In the genomic region with DNA sequence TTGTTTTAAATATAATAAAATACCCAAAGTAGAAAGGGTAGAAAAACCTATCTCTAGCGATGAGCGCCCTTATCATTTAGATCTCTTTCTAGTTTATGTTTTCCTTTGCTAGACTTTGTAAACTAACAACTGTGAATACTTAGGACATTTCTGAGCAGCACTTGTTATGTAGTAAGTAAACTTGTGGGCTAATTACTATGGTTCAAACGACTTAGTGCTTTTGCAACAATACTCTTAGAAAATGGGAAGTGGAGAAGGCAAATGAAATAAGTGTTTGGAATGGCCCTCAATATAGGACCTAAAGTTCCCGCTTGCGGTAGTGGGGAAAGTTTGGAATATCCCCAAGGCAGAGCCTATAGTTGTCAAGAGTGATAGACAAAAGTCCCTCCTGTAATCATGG, we compare ENCODE assay signal across 8 mouse cellular contexts. TPM values are rescaled to one million over a fixed set of nuclear protein-coding genes. Genes with fewer than 3 reads are reported as not detected.
DNase-seq lines count a peak whose midpoint lies in the region; ATAC-seq and TF ChIP-seq lines count a peak whose summit lies in the region.

No protein-coding gene starts in this region.

- DNase-seq in heart, adult 11 months: no peak
- no peak for DNase-seq in ES-E14 (ENCODE audit: low read depth, low spot score)
- DNase-seq in cerebellum, postnatal 25 days: no peak
- no peak for DNase-seq in embryo, embryonic 11 days
- no peak for DNase-seq in cerebellum, adult 8-10 months

- no peaks in the 10 kb centered on the region for H3K27me3 ChIP-seq in heart, embryonic 13.5 days (replicated peaks)
- no peaks in the 10 kb centered on the region for H3K27me3 ChIP-seq in hindbrain, embryonic 12.5 days

- H3K9me3 ChIP-seq in heart, embryonic 13.5 days: no peaks in the 10 kb centered on the region
- no peaks in the 10 kb centered on the region for H3K9me3 ChIP-seq in ES-E14 (ENCODE audit: control insufficient read depth, insufficient read depth, low read depth, low read length)
- no peaks in the 10 kb centered on the region for H3K9me3 ChIP-seq in hindbrain, embryonic 12.5 days (replicated peaks)

- H3K36me3 ChIP-seq in heart, embryonic 13.5 days: no peaks in the 10 kb centered on the region
- H3K36me3 ChIP-seq in ES-E14 (ENCODE audit: control insufficient read depth, insufficient read depth, low read length, poor library complexity, severe bottlenecking): no peaks in the 10 kb centered on the region
- no peaks in the 10 kb centered on the region for H3K36me3 ChIP-seq in hindbrain, embryonic 12.5 days

- WGBS in heart, embryonic 13.5 days: 41% methylated on average over 5 of the region's 5 CpGs
- WGBS in hindbrain, embryonic 12.5 days: 38% methylated on average over 5 of the region's 5 CpGs

- H3K4me2 ChIP-seq in heart, embryonic 13.5 days: peak overlapping the region; percentile 82
- peak overlapping the region; percentile 61 for H3K4me2 ChIP-seq in hindbrain, embryonic 12.5 days (replicated peaks)

- peak overlapping the region; percentile 79 for H3K4me3 ChIP-seq in heart, embryonic 13.5 days
- H3K4me3 ChIP-seq in ES-E14 (ENCODE audit: insufficient read depth in 1 of 2, low read depth in 1 of 2, low read length in 2 of 2, poor library complexity in 1 of 2, severe bottlenecking in 1 of 2): peak overlapping the region; percentile 71 to 72; a peak in 3 of 4 replicates
- peak overlapping the region; percentile 67 for H3K4me3 ChIP-seq in hindbrain, embryonic 12.5 days

- no peak overlapping the region for H3K27ac ChIP-seq in heart, embryonic 13.5 days (replicated peaks)
- no peak overlapping the region for H3K27ac ChIP-seq in ES-E14 (ENCODE audit: insufficient read depth, low read depth, low read length, poor library complexity, severe bottlenecking)
- H3K27ac ChIP-seq in hindbrain, embryonic 12.5 days: no peak overlapping the region

- H3K9ac ChIP-seq in heart, embryonic 13.5 days: peak overlapping the region; percentile 82
- no peak overlapping the region for H3K9ac ChIP-seq in ES-E14 (ENCODE audit: insufficient read depth, low read depth, low read length, poor library complexity, severe bottlenecking)
- no peak overlapping the region for H3K9ac ChIP-seq in hindbrain, embryonic 12.5 days

- no peak for ATAC-seq in heart, embryonic 13.5 days (ENCODE audit: extremely low read depth, insufficient number of reproducible peaks, low FRiP score, low TSS enrichment)
- ATAC-seq in hindbrain, embryonic 12.5 days (ENCODE audit: low FRiP score): no peak
- ATAC-seq in megakaryocyte progenitor cell, adult 5-6 weeks (replicated peaks; ENCODE audit: poor library complexity): peak; percentile 17; the same call in 1 of the 2 replicates

- H3K4me1 ChIP-seq in heart, embryonic 13.5 days: peaks cover 18% of the 10 kb centered on the region
- H3K4me1 ChIP-seq in ES-E14 (ENCODE audit: control insufficient read depth in 2 of 2, insufficient read depth in 2 of 2, low read length in 2 of 2, poor library complexity in 1 of 2): peaks cover 0 to 3% of the 10 kb centered on the region in 2 experiments; a peak in 1 of 4 replicates
- H3K4me1 ChIP-seq in hindbrain, embryonic 12.5 days: peaks cover 8% of the 10 kb centered on the region; the same call in 1 of the 2 replicates

- in situ Hi-C loops in ES-E14 (cut with MboI; ENCODE audit: low sequenced_read_pairs in 2 of 2, unreplicated experiment in 2 of 2): no loop called here

TF ChIP-seq in ES-E14, 5 proteins besides CTCF, POLR2A, EP300 and RAD21:
- no peak for TF ChIP-seq ZNF384 (IDR thresholded peaks at IDR 0.05; ENCODE audit: low read depth, low read length)
TF ChIP-seq in ES-E14: peak in this region for 0.

RNA-seq across cellular contexts. Expression of a gene that starts 0.8 kb away (rescaled TPM):
- polyA plus RNA-seq in heart, embryonic 13.5 days (2015; fragmentation: Nextera tagmentation; extraction: Ambion mirVana): 16.0 and 19.6 TPM in 2 replicates
- 9.0 and 10.3 TPM in 2 replicates for total RNA-seq in ES-E14 (2012; rRNA removed)
- polyA plus RNA-seq in hindbrain, embryonic 12.5 days (2016; fragmentation: Nextera tagmentation; extraction: Ambion mirVana): 41.5 and 46.5 TPM in 2 replicates
- total RNA-seq in megakaryocyte progenitor cell, adult 5-6 weeks (2015): 42.0 and 48.9 TPM in 2 replicates
- 60.5 and 74.2 TPM in 2 replicates for total RNA-seq in megakaryocyte progenitor cell, adult 5-6 weeks (2017)
